Mouse (Mus musculus) CD8-positive naive resting alpha-beta T cell, adult 2 months (primary cell): ENCODE measurements around the gene Rbfox3.
A peak's percentile ranks its signal among the peaks of the same experiment; 100 is the strongest.
"Not testable (repeated sequence)": the region's sequence is repeated elsewhere in the genome, so short reads cannot be mapped to it uniquely, and the experiment has no call there.

Experiments used
- DNase-seq, 2 experiments: peaks; one replicate each; pipeline ENCODE4 v3.0.0; 2022; ENCODE audit warnings: low read depth in 2 of 2, low spot score in 2 of 2

The Rbfox3 gene

GRCm38 (mm10) chr11:118825280-118826094 lies 85.9 kb downstream of the Rbfox3 start:
- no peak for DNase-seq

- no peak for DNase-seq
Measured at GRCm38 (mm10) chr11:118821353-118821752, 90.0 kb downstream of the Rbfox3 start.

GRCm38 (mm10) chr11:118818528-118818927 lies 92.9 kb downstream of the Rbfox3 start:
- DNase-seq, result no peak

GRCm38 (mm10) chr11:118815118-118815517 lies 96.3 kb downstream of the Rbfox3 start:
- DNase-seq, result no peak

GRCm38 (mm10) chr11:118813942-118814341 lies 97.5 kb downstream of the Rbfox3 start:
- DNase-seq, result no peak

GRCm38 (mm10) chr11:118811404-118811803 lies 100.0 kb downstream of the Rbfox3 start:
- no peak for DNase-seq

- DNase-seq, result no peak
Measured at GRCm38 (mm10) chr11:118807511-118807910, 103.9 kb downstream of the Rbfox3 start.

GRCm38 (mm10) chr11:118794856-118795602 lies 116.4 kb downstream of the Rbfox3 start:
- DNase-seq, result no peak

- no peak for DNase-seq
Measured at GRCm38 (mm10) chr11:118793639-118794021, 117.8 kb downstream of the Rbfox3 start.

- DNase-seq, result no peak
Measured at GRCm38 (mm10) chr11:118792916-118793638, 118.3 kb downstream of the Rbfox3 start.

GRCm38 (mm10) chr11:118792163-118792915 lies 119.1 kb downstream of the Rbfox3 start:
- DNase-seq, result no peak

GRCm38 (mm10) chr11:118791391-118791790 lies 120.0 kb downstream of the Rbfox3 start:
- DNase-seq, result no peak

GRCm38 (mm10) chr11:118788091-118788490 lies 123.3 kb downstream of the Rbfox3 start:
- DNase-seq, result no peak

GRCm38 (mm10) chr11:118782677-118783076 lies 128.7 kb downstream of the Rbfox3 start:
- DNase-seq, result no peak

GRCm38 (mm10) chr11:118775753-118776152 lies 135.6 kb downstream of the Rbfox3 start:
- DNase-seq, result peak; percentile 3 to 29

GRCm38 (mm10) chr11:118774777-118775176 lies 136.6 kb downstream of the Rbfox3 start:
- not testable (repeated sequence) for DNase-seq

- DNase-seq, result no peak
Measured at GRCm38 (mm10) chr11:118773076-118773583, 138.3 kb downstream of the Rbfox3 start.

- no peak for DNase-seq
Measured at GRCm38 (mm10) chr11:118771358-118771757, 140.0 kb downstream of the Rbfox3 start.

GRCm38 (mm10) chr11:118770789-118771188 lies 140.6 kb downstream of the Rbfox3 start:
- DNase-seq, result no peak

GRCm38 (mm10) chr11:118769542-118769941 lies 141.9 kb downstream of the Rbfox3 start:
- no peak for DNase-seq

- DNase-seq, result no peak
Measured at GRCm38 (mm10) chr11:118768441-118768840, 143.0 kb downstream of the Rbfox3 start.
